Mouse (Mus musculus): ENCODE measurements around the gene Rrp7a. TPM values are rescaled to one million over a fixed set of nuclear protein-coding genes. Genes with fewer than 3 reads are reported as not detected.

The Rrp7a gene
- polyA plus RNA-seq, 1 experiment from 2014 or later: 33.7 TPM

DNA sequence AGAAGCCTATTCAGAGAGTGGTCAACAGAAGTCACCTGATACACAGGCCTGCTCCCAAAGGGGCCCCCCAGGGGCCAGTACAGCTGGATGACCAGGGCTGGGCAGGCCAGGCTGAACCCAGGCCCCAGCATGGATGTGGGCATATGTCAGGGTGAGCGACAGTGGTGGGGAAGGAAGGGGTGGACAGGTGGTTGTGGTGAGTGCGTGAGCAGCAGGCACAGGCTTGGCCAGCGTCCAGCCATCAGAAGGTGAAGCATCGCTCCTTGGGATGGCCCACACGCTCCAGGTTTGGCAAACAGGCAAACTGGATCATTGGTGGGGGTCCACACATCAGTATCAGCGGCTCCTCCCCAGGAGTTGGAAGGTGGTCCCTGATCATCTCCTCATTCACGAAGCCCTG is 31.7 kb upstream of the Rrp7a start:
- Histone ChIP-seq H3K4me1 (ENCODE audit: control insufficient read depth in 2 of 2, insufficient read depth in 2 of 2, low read length in 2 of 2) (0 out of 4 replicates have a peak, but pooled peaks cover 0 to 3% of the 10 kb centered on the region in 2 experiments), H3K9ac (ENCODE audit: low read length) (no peak overlapping the region), H3K27ac (replicated peaks in 1 of 2; ENCODE audit: control insufficient read depth in 1 of 2, insufficient read depth in 1 of 2, low read depth in 2 of 2, low read length in 2 of 2) (no peak overlapping the region), H3K4me3 (ENCODE audit: control insufficient read depth in 1 of 2, insufficient read depth in 1 of 2, low read depth in 1 of 2, low read length in 2 of 2) (no peak overlapping the region), H3K9me3 (ENCODE audit: control insufficient read depth, low read length) (no peaks in the 10 kb centered on the region), H3K36me3 (ENCODE audit: control insufficient read depth, insufficient read depth, low read length) (peaks cover 50% of the 10 kb centered on the region), H3K4me2 (ENCODE audit: low read length) (no peak overlapping the region), H3K27me3 (ENCODE audit: control insufficient read depth, insufficient read depth, low read length) (no peaks in the 10 kb centered on the region)
- WGBS: 91% methylated on average over 7 of the region's 7 CpGs
- ATAC-seq (ENCODE audit: insufficient number of reproducible peaks, insufficient read depth, low FRiP score, low read depth): no peak

DNA sequence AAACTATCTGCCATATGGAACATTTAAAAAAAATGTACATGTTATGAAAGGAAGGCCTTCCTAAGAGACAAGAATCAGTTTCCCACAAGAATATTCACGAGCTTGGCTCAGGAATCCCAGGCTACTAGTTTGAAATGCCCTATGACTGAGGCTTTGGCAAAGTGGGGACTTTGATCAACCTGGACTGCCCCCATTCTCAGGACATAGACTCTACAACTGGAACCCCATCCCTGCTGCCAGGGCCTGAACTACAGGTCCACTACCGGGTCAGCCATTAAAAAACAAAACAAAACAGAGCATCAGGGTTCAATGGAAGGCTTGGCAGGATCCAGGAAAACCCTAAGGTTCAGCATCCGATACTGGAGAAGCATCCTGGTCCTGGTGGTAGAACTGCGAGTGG is 28.1 kb upstream of the Rrp7a start:
- Histone ChIP-seq H3K9ac (ENCODE audit: low read length) (no peak overlapping the region), H3K27me3 (ENCODE audit: control insufficient read depth, insufficient read depth, low read length) (no peaks in the 10 kb centered on the region), H3K4me3 (ENCODE audit: control insufficient read depth in 1 of 2, insufficient read depth in 1 of 2, low read depth in 1 of 2, low read length in 2 of 2) (no peak overlapping the region), H3K9me3 (ENCODE audit: control insufficient read depth, low read length) (no peaks in the 10 kb centered on the region), H3K36me3 (ENCODE audit: control insufficient read depth, insufficient read depth, low read length) (peaks cover 39% of the 10 kb centered on the region), H3K27ac (replicated peaks in 1 of 2; ENCODE audit: control insufficient read depth in 1 of 2, insufficient read depth in 1 of 2, low read depth in 2 of 2, low read length in 2 of 2) (no peak overlapping the region), H3K4me2 (ENCODE audit: low read length) (no peak overlapping the region), H3K4me1 (ENCODE audit: control insufficient read depth in 2 of 2, insufficient read depth in 2 of 2, low read length in 2 of 2) (peaks cover 2 to 12% of the 10 kb centered on the region in 2 experiments; a peak in 2 of 4 replicates)
- 75% methylated on average over 4 of the region's 4 CpGs for WGBS
- no peak for ATAC-seq (ENCODE audit: insufficient number of reproducible peaks, insufficient read depth, low FRiP score, low read depth)

DNA sequence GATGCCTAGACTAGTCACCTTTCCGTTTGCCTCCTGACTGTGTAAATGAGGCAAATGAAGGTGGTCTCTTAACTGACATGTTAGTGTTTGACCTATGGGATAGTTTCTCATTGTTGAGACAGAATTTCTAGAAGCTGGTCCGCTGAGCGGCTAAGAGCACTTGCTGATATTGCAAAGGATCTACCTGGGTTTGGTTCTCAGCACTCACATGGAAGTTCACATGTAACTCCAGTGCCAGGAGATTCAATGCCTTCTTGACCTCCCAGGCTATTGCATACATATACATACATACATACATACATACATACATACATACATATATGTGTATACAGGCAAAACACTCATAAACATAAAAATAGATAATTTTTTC is 27.5 kb upstream of the Rrp7a start:
- no peaks in the 10 kb centered on the region for H3K9me3 ChIP-seq (ENCODE audit: control insufficient read depth, low read length)
- WGBS: 30% methylated on average over 3 of the region's 3 CpGs
- H3K9ac ChIP-seq (ENCODE audit: low read length): peak overlapping the region; percentile 90
- H3K4me2 ChIP-seq (ENCODE audit: low read length): peak overlapping the region; percentile 92
- peak overlapping the region; percentile 96 to 97 for H3K27ac ChIP-seq (replicated peaks in 1 of 2; ENCODE audit: control insufficient read depth in 1 of 2, insufficient read depth in 1 of 2, low read depth in 2 of 2, low read length in 2 of 2)
- H3K27me3 ChIP-seq (ENCODE audit: control insufficient read depth, insufficient read depth, low read length): no peaks in the 10 kb centered on the region
- H3K4me1 ChIP-seq (ENCODE audit: control insufficient read depth in 2 of 2, insufficient read depth in 2 of 2, low read length in 2 of 2): peaks cover 2 to 12% of the 10 kb centered on the region in 2 experiments; a peak in 2 of 4 replicates
- peaks cover 39% of the 10 kb centered on the region for H3K36me3 ChIP-seq (ENCODE audit: control insufficient read depth, insufficient read depth, low read length)
- peak overlapping the region; percentile 27 to 90; a peak in 3 of 4 replicates for H3K4me3 ChIP-seq (ENCODE audit: control insufficient read depth in 1 of 2, insufficient read depth in 1 of 2, low read depth in 1 of 2, low read length in 2 of 2)
- no peak for ATAC-seq (ENCODE audit: insufficient number of reproducible peaks, insufficient read depth, low FRiP score, low read depth)

DNA sequence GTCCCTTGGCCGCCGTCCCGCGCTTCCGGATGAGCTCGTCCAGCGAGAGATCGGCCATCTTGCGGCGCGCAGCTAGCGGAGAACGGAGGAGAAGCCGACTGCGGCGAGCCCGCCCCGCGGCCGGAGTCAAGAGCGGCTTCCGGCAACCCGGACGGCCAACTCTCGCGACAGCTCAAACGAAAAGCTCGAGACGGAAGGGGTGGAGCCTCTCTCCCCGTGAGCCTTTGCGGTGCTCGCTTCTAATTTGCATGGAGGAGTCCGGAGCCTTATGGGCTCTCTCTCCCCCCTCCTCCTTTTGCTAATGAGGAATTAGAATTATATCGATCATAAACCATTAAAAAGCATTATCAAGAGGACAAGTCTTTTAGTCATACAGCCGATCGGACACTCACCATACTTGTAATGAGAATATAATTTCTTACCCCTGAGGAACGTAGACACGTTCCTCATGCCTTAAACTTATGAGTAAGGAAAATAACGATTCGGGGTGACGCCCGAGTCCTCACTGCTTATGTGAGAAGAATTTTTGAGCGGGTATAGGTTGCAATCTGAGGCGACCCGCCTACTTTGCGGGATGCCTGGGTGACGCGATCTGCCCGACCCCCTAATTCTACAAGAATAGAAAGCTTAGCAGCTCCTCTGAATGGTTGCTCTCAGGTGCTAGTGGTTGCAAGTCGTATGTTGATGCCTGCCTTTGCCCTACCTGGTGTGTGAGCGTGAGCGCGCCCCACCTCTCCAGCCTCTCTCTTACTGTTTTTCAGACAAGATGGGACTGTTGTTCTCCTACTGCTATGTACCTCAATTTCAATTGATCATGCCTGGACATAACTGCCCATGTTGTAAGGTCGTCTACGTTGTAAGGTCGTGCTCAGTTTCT is 26.8 kb upstream of the Rrp7a start, which contains the start of gene Poldip3:
TSS of gene Poldip3 (minus strand) at position 189 of the 877 bp plus-strand sequence.
- Histone ChIP-seq H3K27ac (replicated peaks in 1 of 2; ENCODE audit: control insufficient read depth in 1 of 2, insufficient read depth in 1 of 2, low read depth in 2 of 2, low read length in 2 of 2) (peak within 1 kb of the TSS; percentile 96 to 97), H3K36me3 (ENCODE audit: control insufficient read depth, insufficient read depth, low read length) (peaks cover 42% of the 10 kb centered on the region), H3K4me2 (ENCODE audit: low read length) (peak within 1 kb of the TSS; percentile 92), H3K4me1 (ENCODE audit: control insufficient read depth in 2 of 2, insufficient read depth in 2 of 2, low read length in 2 of 2) (peaks cover 2 to 12% of the 10 kb centered on the region in 2 experiments; a peak in 2 of 4 replicates), H3K4me3 (ENCODE audit: control insufficient read depth in 1 of 2, insufficient read depth in 1 of 2, low read depth in 1 of 2, low read length in 2 of 2) (peak within 1 kb of the TSS; percentile 90 to 96), H3K9me3 (ENCODE audit: control insufficient read depth, low read length) (no peaks in the 10 kb centered on the region), H3K9ac (ENCODE audit: low read length) (peak within 1 kb of the TSS; percentile 90), H3K27me3 (ENCODE audit: control insufficient read depth, insufficient read depth, low read length) (no peaks in the 10 kb centered on the region)
- under 1% methylated on average over 56 of the region's 56 CpGs for WGBS
- peak; percentile 88 for ATAC-seq (ENCODE audit: insufficient number of reproducible peaks, insufficient read depth, low FRiP score, low read depth)

DNA sequence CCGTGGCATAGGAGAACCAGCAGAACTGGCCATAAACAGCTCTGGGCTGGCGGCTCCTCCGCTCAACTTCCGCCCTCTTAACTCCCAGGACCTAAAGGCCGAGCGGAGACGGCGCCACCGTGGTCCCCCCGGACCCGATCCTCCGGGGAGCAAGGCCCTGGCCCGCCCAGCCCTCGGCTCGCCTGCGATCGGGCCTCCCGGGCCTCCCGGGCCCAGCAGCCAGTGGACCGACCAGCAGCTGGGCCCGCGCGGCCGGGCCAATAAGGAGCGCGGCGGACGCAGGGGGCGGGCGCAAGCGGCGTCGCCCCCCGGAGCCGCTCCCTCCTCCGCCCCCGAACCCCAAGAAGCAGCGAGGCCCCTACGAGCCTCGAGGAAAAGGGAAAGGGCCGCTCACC is 26.2 kb upstream of the Rrp7a start:
- H3K9ac ChIP-seq (ENCODE audit: low read length): peak overlapping the region; percentile 90
- peaks cover 2 to 12% of the 10 kb centered on the region in 2 experiments; a peak in 2 of 4 replicates for H3K4me1 ChIP-seq (ENCODE audit: control insufficient read depth in 2 of 2, insufficient read depth in 2 of 2, low read length in 2 of 2)
- no peaks in the 10 kb centered on the region for H3K27me3 ChIP-seq (ENCODE audit: control insufficient read depth, insufficient read depth, low read length)
- 0% methylated on average over 38 of the region's 41 CpGs for WGBS
- peak overlapping the region; percentile 90 to 96 for H3K4me3 ChIP-seq (ENCODE audit: control insufficient read depth in 1 of 2, insufficient read depth in 1 of 2, low read depth in 1 of 2, low read length in 2 of 2)
- H3K36me3 ChIP-seq (ENCODE audit: control insufficient read depth, insufficient read depth, low read length): peaks cover 40% of the 10 kb centered on the region
- no peaks in the 10 kb centered on the region for H3K9me3 ChIP-seq (ENCODE audit: control insufficient read depth, low read length)
- peak overlapping the region; percentile 92 for H3K4me2 ChIP-seq (ENCODE audit: low read length)
- peak; percentile 79 for ATAC-seq (ENCODE audit: insufficient number of reproducible peaks, insufficient read depth, low FRiP score, low read depth)
- peak overlapping the region; percentile 96 to 97 for H3K27ac ChIP-seq (replicated peaks in 1 of 2; ENCODE audit: control insufficient read depth in 1 of 2, insufficient read depth in 1 of 2, low read depth in 2 of 2, low read length in 2 of 2)

DNA sequence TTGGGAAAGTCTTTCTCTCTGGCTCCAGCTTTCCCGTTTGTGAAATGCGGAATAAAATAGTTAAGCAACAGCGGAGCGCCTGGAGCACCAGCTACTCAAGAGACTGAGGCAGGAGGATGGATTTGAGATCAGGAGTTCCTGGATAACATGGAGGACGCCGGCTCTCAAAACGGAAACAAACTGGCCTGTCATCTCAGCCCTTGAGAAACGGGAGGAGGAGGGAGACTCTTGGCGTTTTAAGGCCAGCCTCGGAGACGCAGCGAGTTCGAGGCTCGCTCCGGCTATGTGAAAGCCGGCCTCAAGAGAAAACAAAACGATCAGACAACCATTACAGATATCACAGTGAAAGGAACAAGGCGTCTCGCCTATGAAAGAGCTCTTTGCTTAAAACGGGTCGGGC is 25.8 kb upstream of the Rrp7a start:
- Histone ChIP-seq H3K36me3 (ENCODE audit: control insufficient read depth, insufficient read depth, low read length) (peaks cover 36% of the 10 kb centered on the region), H3K4me2 (ENCODE audit: low read length) (peak overlapping the region; percentile 92), H3K27ac (replicated peaks in 1 of 2; ENCODE audit: control insufficient read depth in 1 of 2, insufficient read depth in 1 of 2, low read depth in 2 of 2, low read length in 2 of 2) (peak overlapping the region; percentile 96 to 97), H3K4me1 (ENCODE audit: control insufficient read depth in 2 of 2, insufficient read depth in 2 of 2, low read length in 2 of 2) (peaks cover 2 to 12% of the 10 kb centered on the region in 2 experiments; a peak in 2 of 4 replicates), H3K27me3 (ENCODE audit: control insufficient read depth, insufficient read depth, low read length) (no peaks in the 10 kb centered on the region), H3K4me3 (ENCODE audit: control insufficient read depth in 1 of 2, insufficient read depth in 1 of 2, low read depth in 1 of 2, low read length in 2 of 2) (peak overlapping the region; percentile 90 to 96), H3K9ac (ENCODE audit: low read length) (peak overlapping the region; percentile 90), H3K9me3 (ENCODE audit: control insufficient read depth, low read length) (no peaks in the 10 kb centered on the region)
- WGBS: 3% methylated on average over 21 of the region's 21 CpGs
- no peak for ATAC-seq (ENCODE audit: insufficient number of reproducible peaks, insufficient read depth, low FRiP score, low read depth)

DNA sequence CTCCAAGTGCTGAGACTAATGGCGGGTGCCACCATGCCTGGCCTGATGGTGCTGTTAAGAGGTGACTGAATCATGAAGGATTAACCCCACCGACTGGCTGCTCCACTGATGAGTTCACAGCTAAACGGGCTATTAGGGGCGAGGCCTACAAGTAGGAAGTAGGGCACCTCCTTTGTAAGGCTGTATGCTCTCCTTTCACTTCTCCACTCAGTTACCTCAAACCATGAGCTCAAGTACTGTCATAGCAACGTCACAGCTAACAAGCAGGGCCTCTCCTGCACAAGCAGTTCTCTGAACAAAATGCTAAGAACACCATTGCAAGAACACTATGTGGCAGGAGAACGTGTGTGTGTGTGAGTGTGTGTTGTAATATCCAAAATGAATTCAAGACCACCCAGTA is 22.9 kb upstream of the Rrp7a start:
- peaks cover 37% of the 10 kb centered on the region for H3K36me3 ChIP-seq (ENCODE audit: control insufficient read depth, insufficient read depth, low read length)
- no peaks in the 10 kb centered on the region for H3K27me3 ChIP-seq (ENCODE audit: control insufficient read depth, insufficient read depth, low read length)
- WGBS: 91% methylated on average over 6 of the region's 6 CpGs
- no peak for ATAC-seq (ENCODE audit: insufficient number of reproducible peaks, insufficient read depth, low FRiP score, low read depth)
- H3K27ac ChIP-seq (replicated peaks in 1 of 2; ENCODE audit: control insufficient read depth in 1 of 2, insufficient read depth in 1 of 2, low read depth in 2 of 2, low read length in 2 of 2): no peak overlapping the region
- peaks cover 6 to 12% of the 10 kb centered on the region in 2 experiments; a peak in 3 of 4 replicates for H3K4me1 ChIP-seq (ENCODE audit: control insufficient read depth in 2 of 2, insufficient read depth in 2 of 2, low read length in 2 of 2)
- no peak overlapping the region for H3K4me2 ChIP-seq (ENCODE audit: low read length)
- no peaks in the 10 kb centered on the region for H3K9me3 ChIP-seq (ENCODE audit: control insufficient read depth, low read length)
- H3K9ac ChIP-seq (ENCODE audit: low read length): no peak overlapping the region
- H3K4me3 ChIP-seq (ENCODE audit: control insufficient read depth in 1 of 2, insufficient read depth in 1 of 2, low read depth in 1 of 2, low read length in 2 of 2): no peak overlapping the region
